Mouse (Mus musculus): ENCODE results near the gene Kdm1b.

DNA sequence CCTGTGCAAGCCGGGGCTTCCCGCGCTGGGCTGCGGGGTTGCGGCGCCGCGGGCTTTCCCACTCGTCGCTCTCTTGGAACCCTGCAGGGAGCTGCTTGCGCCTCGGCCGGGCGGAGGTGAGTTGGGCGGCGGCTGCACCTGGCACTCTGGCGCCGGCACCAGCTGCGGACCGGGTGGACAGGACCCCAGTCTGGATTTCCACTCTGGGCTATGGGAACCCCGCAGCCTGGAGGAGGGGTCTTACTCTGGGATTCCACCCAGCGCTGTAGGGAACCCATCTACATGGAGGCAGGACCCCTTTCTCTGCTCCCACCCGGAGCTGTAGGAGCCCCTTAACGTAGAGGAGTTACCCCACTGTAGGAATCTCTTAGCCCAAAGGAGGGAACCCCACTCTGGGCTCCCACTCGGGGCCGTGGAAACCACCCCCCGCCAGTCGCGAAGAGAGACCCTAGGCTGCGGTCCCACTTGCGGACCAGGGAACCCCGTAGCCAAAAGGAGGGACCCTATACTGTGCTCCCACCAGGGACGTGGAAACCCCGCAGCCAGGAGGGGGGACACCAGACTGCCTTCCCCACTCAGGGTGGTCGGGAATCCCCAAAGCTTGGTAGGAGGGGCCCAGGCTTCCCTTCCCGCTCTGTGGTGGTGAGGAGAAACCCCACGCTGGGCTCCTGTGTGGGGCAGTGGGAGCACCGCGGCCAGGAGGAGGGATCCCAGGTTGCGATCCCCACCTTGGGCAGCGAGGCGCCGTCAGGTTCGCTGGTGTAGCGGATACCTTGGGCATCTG is 726 bp downstream of the Kdm1b start:
- TF ChIP-seq EP300 (IDR thresholded peaks at IDR 0.05; ENCODE audit: low read depth in 1 of 2, low read length in 2 of 2) = no peak
- no peak for TF ChIP-seq POLR2A (IDR thresholded peaks at IDR 0.05; ENCODE audit: control insufficient read depth in 1 of 2, insufficient read depth in 1 of 2, low read depth in 1 of 2, low read length in 2 of 2, poor library complexity in 1 of 2)
- TF ChIP-seq NRF1 (IDR thresholded peaks at IDR 0.05; ENCODE audit: insufficient read depth, low read depth, low read length, poor library complexity, severe bottlenecking) = no peak
- TF ChIP-seq CTCF (IDR thresholded peaks at IDR 0.05 in 2 of 3, conservative IDR thresholded peaks at IDR 0.05 in 1 of 3; ENCODE audit: control insufficient read depth in 1 of 3, insufficient read depth in 1 of 3, low read depth in 2 of 3, low read length in 3 of 3, poor library complexity in 1 of 3, severe bottlenecking in 1 of 3) = no peak
- TF ChIP-seq MAX (IDR thresholded peaks at IDR 0.05; ENCODE audit: low read length) = no peak
